Mouse (Mus musculus): ENCODE measurements around the gene Wdr73.

DNA sequence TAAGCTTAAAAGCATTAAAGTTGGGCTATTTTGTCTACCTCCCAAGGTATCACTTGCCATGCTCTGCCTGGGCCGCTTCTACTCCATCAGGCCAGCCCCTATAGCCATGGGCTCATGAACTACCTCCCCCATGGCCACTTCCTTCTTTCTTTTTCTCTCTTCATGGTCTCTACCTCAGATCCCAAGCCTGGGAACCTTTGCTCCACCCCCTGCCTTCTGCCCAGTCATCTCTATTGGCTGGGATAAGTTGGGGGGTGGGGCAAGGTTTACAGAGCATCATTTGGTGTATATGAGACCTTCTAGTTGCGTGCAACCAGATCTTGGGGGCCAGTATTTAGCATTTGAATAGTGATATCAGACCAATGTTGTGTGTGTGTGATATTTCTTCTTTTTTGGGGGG is 38.6 kb downstream of the Wdr73 start:
- TF ChIP-seq CTCF (IDR thresholded peaks at IDR 0.05; ENCODE audit: low read depth) (no peak), EP300 (IDR thresholded peaks at IDR 0.05; ENCODE audit: low read depth) (no peak)

All from heart, postnatal 0 days (tissue).